Mouse (Mus musculus): Measurements from ENCODE around the gene Diexf. TPM values are rescaled to one million over a fixed set of nuclear protein-coding genes. Genes with fewer than 3 reads are reported as not detected.

The Diexf gene
- 8.5 and 9.5 TPM in 2 replicates for polyA plus RNA-seq (2012; rRNA removed)
- polyA plus RNA-seq (2014; fragmentation: Nextera tagmentation; extraction: Ambion mirVana), result 2.4 and 2.7 TPM in 2 replicates

- H3K36me3 ChIP-seq (replicated peaks; ENCODE audit: control insufficient read depth, insufficient read depth, low read depth), result peaks cover 8% of the 10 kb centered on the region; the same call in 1 of the 2 replicates
- H3K4me3 ChIP-seq (ENCODE audit: insufficient read depth in 1 of 2, low read depth in 2 of 2, low read length in 2 of 2), result peak within 1 kb of the TSS; percentile 81 to 93
- DNase-seq (ENCODE audit: low read depth in 3 of 3, low spot score in 3 of 3), result peak; percentile 96
- under 1% methylated on average over 61 of the region's 61 CpGs for WGBS (ENCODE audit: insufficient replicate concordance)
- H3K4me1 ChIP-seq (replicated peaks; ENCODE audit: control insufficient read depth in 2 of 2, insufficient read depth in 2 of 2, low read length in 1 of 2), result peaks cover 9 to 11% of the 10 kb centered on the region in 2 experiments; a peak in 3 of 4 replicates
- H3K9ac ChIP-seq (replicated peaks), result peak within 1 kb of the TSS; percentile 78
- H3K27ac ChIP-seq, result no peak within 1 kb of the TSS
- peak; percentile 99 for TF ChIP-seq CTCF (IDR thresholded peaks at IDR 0.05; ENCODE audit: low read depth)
- no peak for TF ChIP-seq EP300 (IDR thresholded peaks at IDR 0.05; ENCODE audit: low read depth)
- H3K4me2 ChIP-seq (ENCODE audit: low read depth), result peak within 1 kb of the TSS; percentile 82
- H3K27me3 ChIP-seq (ENCODE audit: control insufficient read depth, insufficient read depth, low read length), result no peaks in the 10 kb centered on the region
- peak; percentile 91 for ATAC-seq (ENCODE audit: insufficient read depth)
- no peaks in the 10 kb centered on the region for H3K9me3 ChIP-seq (ENCODE audit: control insufficient read depth, low read length)
These were observed at the start of gene Diexf for GRCm38 (mm10) chr1:193129786-193130455. Gene Diexf, minus strand, starts transcription at chr1:193130272.

GRCm38 (mm10) chr1:193174143-193174733, 44.2 kb upstream of the Diexf start:
- H3K4me2 ChIP-seq (ENCODE audit: low read depth), result peak overlapping the region; percentile 81
- 67% methylated on average over 13 of the region's 13 CpGs for WGBS (ENCODE audit: insufficient replicate concordance)
- TF ChIP-seq EP300 (IDR thresholded peaks at IDR 0.05; ENCODE audit: low read depth), result no peak
- no peak for TF ChIP-seq CTCF (IDR thresholded peaks at IDR 0.05; ENCODE audit: low read depth)
- no peaks in the 10 kb centered on the region for H3K27me3 ChIP-seq (ENCODE audit: control insufficient read depth, insufficient read depth, low read length)
- H3K4me3 ChIP-seq (ENCODE audit: insufficient read depth in 1 of 2, low read depth in 2 of 2, low read length in 2 of 2), result peak overlapping the region; percentile 67 to 99
- peak overlapping the region; percentile 83 for H3K9ac ChIP-seq (replicated peaks)
- no peaks in the 10 kb centered on the region for H3K36me3 ChIP-seq (replicated peaks; ENCODE audit: control insufficient read depth, insufficient read depth, low read depth)
- no peak overlapping the region for H3K27ac ChIP-seq
- H3K9me3 ChIP-seq (ENCODE audit: control insufficient read depth, low read length), result no peaks in the 10 kb centered on the region
- no peak for ATAC-seq (ENCODE audit: insufficient read depth)
- peaks cover 13 to 22% of the 10 kb centered on the region in 2 experiments for H3K4me1 ChIP-seq (replicated peaks; ENCODE audit: control insufficient read depth in 2 of 2, insufficient read depth in 2 of 2, low read length in 1 of 2)
- DNase-seq (ENCODE audit: low read depth in 3 of 3, low spot score in 3 of 3), result no peak

- TF ChIP-seq CTCF (IDR thresholded peaks at IDR 0.05; ENCODE audit: low read depth) (no peak), EP300 (IDR thresholded peaks at IDR 0.05; ENCODE audit: low read depth) (no peak)
- H3K27me3 ChIP-seq (ENCODE audit: control insufficient read depth, insufficient read depth, low read length), result no peaks in the 10 kb centered on the region
- peak overlapping the region; percentile 45 for H3K27ac ChIP-seq
- H3K4me1 ChIP-seq (replicated peaks; ENCODE audit: control insufficient read depth in 2 of 2, insufficient read depth in 2 of 2, low read length in 1 of 2), result peaks cover 13 to 22% of the 10 kb centered on the region in 2 experiments
- no peak for ATAC-seq (ENCODE audit: insufficient read depth)
- DNase-seq (ENCODE audit: low read depth in 3 of 3, low spot score in 3 of 3), result no peak
- H3K36me3 ChIP-seq (replicated peaks; ENCODE audit: control insufficient read depth, insufficient read depth, low read depth), result no peaks in the 10 kb centered on the region
- peak overlapping the region; percentile 67 to 99 for H3K4me3 ChIP-seq (ENCODE audit: insufficient read depth in 1 of 2, low read depth in 2 of 2, low read length in 2 of 2)
- peak overlapping the region; percentile 81 for H3K4me2 ChIP-seq (ENCODE audit: low read depth)
- H3K9ac ChIP-seq (replicated peaks), result peak overlapping the region; percentile 83
- WGBS (ENCODE audit: insufficient replicate concordance), result 12% methylated on average over 9 of the region's 9 CpGs
- no peaks in the 10 kb centered on the region for H3K9me3 ChIP-seq (ENCODE audit: control insufficient read depth, low read length)
These were observed 43.7 kb upstream of the Diexf start for GRCm38 (mm10) chr1:193173810-193174129.

GRCm38 (mm10) chr1:193172991-193173809, 43.1 kb upstream of the Diexf start:
- peak; percentile 98 for ATAC-seq (ENCODE audit: insufficient read depth)
- WGBS (ENCODE audit: insufficient replicate concordance), result under 1% methylated on average over 48 of the region's 48 CpGs
- peak overlapping the region; percentile 45 for H3K27ac ChIP-seq
- H3K4me2 ChIP-seq (ENCODE audit: low read depth), result peak overlapping the region; percentile 81
- peak overlapping the region; percentile 85 for H3K9ac ChIP-seq (replicated peaks)
- peak; percentile 98 for DNase-seq (ENCODE audit: low read depth in 3 of 3, low spot score in 3 of 3)
- no peaks in the 10 kb centered on the region for H3K27me3 ChIP-seq (ENCODE audit: control insufficient read depth, insufficient read depth, low read length)
- H3K4me3 ChIP-seq (ENCODE audit: insufficient read depth in 1 of 2, low read depth in 2 of 2, low read length in 2 of 2), result peak overlapping the region; percentile 67 to 99
- peaks cover 13 to 22% of the 10 kb centered on the region in 2 experiments for H3K4me1 ChIP-seq (replicated peaks; ENCODE audit: control insufficient read depth in 2 of 2, insufficient read depth in 2 of 2, low read length in 1 of 2)
- no peaks in the 10 kb centered on the region for H3K36me3 ChIP-seq (replicated peaks; ENCODE audit: control insufficient read depth, insufficient read depth, low read depth)
- H3K9me3 ChIP-seq (ENCODE audit: control insufficient read depth, low read length), result no peaks in the 10 kb centered on the region
- TF ChIP-seq CTCF (IDR thresholded peaks at IDR 0.05; ENCODE audit: low read depth), result peak; percentile 48
- TF ChIP-seq EP300 (IDR thresholded peaks at IDR 0.05; ENCODE audit: low read depth), result no peak

Measured in liver, embryonic 14.5 days (tissue).